Comparison of ENCODE assay signal across 8 mouse cellular contexts in the genomic region with DNA sequence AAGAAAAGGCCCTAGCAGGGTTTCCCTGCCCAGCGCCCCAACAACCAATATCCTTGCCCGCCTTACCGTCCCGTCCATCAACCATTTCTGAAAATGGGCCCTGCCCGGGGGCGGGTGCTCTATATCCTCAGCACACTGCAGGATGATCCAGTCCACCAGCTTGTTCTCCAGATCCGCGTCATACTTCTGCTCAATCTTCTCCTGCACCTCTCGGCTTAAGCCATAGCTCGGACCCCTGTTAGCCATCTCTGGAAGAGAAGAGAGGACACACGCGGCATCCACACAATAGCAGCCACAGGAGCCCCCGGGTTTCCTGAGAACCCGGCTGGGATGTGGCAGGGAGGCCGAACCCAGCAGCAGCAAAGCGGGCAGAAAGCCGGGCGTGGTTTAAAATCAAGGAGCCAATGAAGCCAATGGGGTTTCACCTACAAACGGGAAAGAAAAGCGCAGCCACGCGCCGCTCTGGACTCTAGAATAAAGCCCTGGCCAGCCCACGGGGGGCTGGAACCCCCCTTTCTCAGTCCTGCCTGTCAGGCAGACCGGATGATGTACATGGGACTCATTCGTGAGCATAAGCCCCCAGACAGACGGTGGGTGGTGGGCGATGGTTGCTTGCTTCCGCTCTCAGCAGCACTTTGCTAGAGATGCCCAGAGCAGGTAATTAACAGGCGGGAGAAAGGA. TPM values are rescaled to one million over a fixed set of nuclear protein-coding genes. Genes with fewer than 3 reads are reported as not detected.
DNase-seq lines count a peak whose midpoint lies in the region; ATAC-seq lines count a peak whose summit lies in the region.

Gene Tagln3, minus strand, starts transcription at position 548 of the 681 bp plus-strand sequence.

- H3K4me2 ChIP-seq in liver, embryonic 15.5 days: peak within 1 kb of the TSS; percentile 61

- no peak within 1 kb of the TSS for H3K27ac ChIP-seq in liver, embryonic 15.5 days (replicated peaks)

- H3K36me3 ChIP-seq in liver, embryonic 15.5 days (replicated peaks): 0 out of 2 replicates have a peak, but pooled peaks cover 4% of the 10 kb centered on the region

- peak; percentile 11 for DNase-seq in ovary, postnatal 14 days (ENCODE audit: low spot score)
- no peak for DNase-seq in ovary, postnatal 10 days (ENCODE audit: low spot score)
- peak; percentile 86 to 88 for DNase-seq in cerebellum, postnatal 25 days
- DNase-seq in frontal cortex, postnatal 25 days (ENCODE audit: low spot score in 2 of 2): peak; percentile 59 to 60
- DNase-seq in layer of hippocampus, adult 11-12 months (ENCODE audit: low spot score): peak; percentile 71
- peak; percentile 82 for DNase-seq in right cerebral cortex, adult 18-20 months
- no peak for DNase-seq in gastrocnemius, postnatal 14 days

- H3K9ac ChIP-seq in liver, embryonic 15.5 days: no peak within 1 kb of the TSS

- 3% methylated on average over 30 of the region's 30 CpGs for WGBS in liver, embryonic 15.5 days (ENCODE audit: insufficient replicate concordance)

- no peaks in the 10 kb centered on the region for H3K9me3 ChIP-seq in liver, embryonic 15.5 days (replicated peaks)

- peak within 1 kb of the TSS; percentile 36 for H3K4me3 ChIP-seq in liver, embryonic 15.5 days (replicated peaks)

- peaks cover 11% of the 10 kb centered on the region; the same call in 1 of the 2 replicates for H3K4me1 ChIP-seq in liver, embryonic 15.5 days (replicated peaks)

- intact Hi-C loops in gastrocnemius, postnatal 14 days (cut with DNase I; ENCODE audit: low total_unique reads): no loop called here

- ATAC-seq in liver, embryonic 15.5 days (ENCODE audit: insufficient read depth): no peak

- H3K27me3 ChIP-seq in liver, embryonic 15.5 days: peaks cover 26% of the 10 kb centered on the region

RNA-seq across cellular contexts. Expression of gene Tagln3, which starts in this region (rescaled TPM):
- 0.38 and 0.48 TPM in 2 replicates for polyA plus RNA-seq in liver, embryonic 15.5 days (2015; fragmentation: Nextera tagmentation; extraction: Ambion mirVana)
- total RNA-seq in gastrocnemius, postnatal 14 days (2021): under 1 TPM; 0.35 to 0.49 TPM

Comparison
In these comparisons a context has a peak if more than half of its experiments do, and no peak if none do; other contexts are left out.
1. DNase-seq: peak in ovary, postnatal 14 days (single experiment), cerebellum, postnatal 25 days (2 of 2), frontal cortex, postnatal 25 days (2 of 2), layer of hippocampus, adult 11-12 months (single experiment) and right cerebral cortex, adult 18-20 months (single experiment); none in ovary, postnatal 10 days (single experiment) and gastrocnemius, postnatal 14 days (single experiment).